Mouse (Mus musculus) left cerebral cortex, adult 18-20 months (tissue): Measurements from ENCODE around the gene Sbno2. TPM values are rescaled to one million over a fixed set of nuclear protein-coding genes. Genes with fewer than 3 reads are reported as not detected.

Experiments
- DNase-seq, 2 experiments: peaks; one replicate each; pipeline ENCODE4 v3.0.0; 2021 to 2022; ENCODE audit warnings: low spot score in 2 of 2, mixed read lengths in 1 of 2
- total RNA-seq, 2 experiments: library from RNA; stranded (reverse); gene quantifications; 2 replicates each; pipeline ENCODE4 v1.2.3; 2021

Gene Sbno2
- total RNA-seq, 2 experiments from 2014 or later: 16.8 to 18.8 TPM

- DNase-seq: peak in 1 of 2 experiments; percentile 3
Observed at GRCm38 (mm10) chr10:80127920-80128319, 22.5 kb upstream of the Sbno2 start.

GRCm38 (mm10) chr10:80123932-80124562, 18.7 kb upstream of the Sbno2 start:
- no peak for DNase-seq

GRCm38 (mm10) chr10:80121639-80122038, 16.3 kb upstream of the Sbno2 start:
- DNase-seq: no peak

DNA sequence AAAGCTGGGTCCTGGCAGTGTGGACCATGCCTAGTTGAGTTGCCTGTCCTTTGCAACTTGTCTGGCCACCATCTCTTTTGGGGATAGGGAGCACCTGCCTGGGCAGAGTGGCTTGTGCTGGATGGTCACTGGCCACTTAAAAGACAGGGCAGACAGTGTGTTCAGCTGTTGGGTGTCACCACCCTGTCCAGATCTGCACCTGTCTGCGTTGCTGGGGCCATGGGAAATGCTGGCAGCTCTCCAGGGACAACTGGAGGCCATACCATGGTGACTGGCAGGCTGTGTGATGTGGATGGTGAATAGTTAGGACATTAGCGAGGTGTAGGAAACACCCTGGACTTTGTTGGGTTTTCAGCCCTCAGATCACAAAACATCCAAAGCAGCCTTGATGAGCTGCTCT, 14.8 kb upstream of the Sbno2 start:
- no peak for DNase-seq

- no peak for DNase-seq
Observed at GRCm38 (mm10) chr10:80118552-80118951, 13.2 kb upstream of the Sbno2 start.

- no peak for DNase-seq
Observed at GRCm38 (mm10) chr10:80117736-80118135, 12.4 kb upstream of the Sbno2 start.

DNA sequence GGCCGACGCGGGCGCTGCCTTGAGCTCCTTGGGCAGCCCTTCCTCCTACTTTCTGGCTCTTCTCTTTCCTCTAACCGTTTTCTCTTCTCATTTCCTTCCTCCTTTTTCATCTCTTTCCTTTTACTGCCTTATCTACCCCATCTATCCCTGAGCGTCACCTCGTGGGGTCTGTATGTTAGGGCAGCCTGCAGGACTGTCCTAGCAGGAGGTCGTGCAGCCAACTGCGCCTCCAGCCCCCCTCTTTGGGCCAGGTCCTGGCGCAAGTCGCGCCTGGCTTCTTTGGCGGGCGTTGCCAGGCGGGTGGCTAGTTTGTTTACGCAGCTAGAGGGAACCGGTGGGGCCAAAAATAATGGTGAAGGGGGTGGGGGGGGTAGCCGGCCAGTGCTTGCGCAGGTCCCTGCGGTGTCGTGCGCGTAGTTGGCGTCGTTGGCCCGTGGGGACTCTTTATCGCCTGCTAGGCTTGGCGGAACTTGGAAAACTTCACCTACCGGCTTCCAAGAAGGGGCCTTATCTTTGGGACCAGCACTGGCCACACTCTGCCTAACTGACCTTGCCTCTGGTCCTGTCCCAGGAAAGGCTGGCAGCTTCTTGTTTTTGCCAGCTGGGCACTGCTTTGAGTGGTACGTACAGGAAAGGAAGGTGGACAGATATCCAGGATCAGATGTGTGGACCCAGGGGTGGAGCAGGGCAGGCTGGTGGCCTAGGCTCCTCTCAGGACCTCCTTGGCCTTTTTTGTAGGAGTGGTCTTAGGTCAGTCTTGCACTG, 11.7 kb upstream of the Sbno2 start:
- no peak for DNase-seq

DNA sequence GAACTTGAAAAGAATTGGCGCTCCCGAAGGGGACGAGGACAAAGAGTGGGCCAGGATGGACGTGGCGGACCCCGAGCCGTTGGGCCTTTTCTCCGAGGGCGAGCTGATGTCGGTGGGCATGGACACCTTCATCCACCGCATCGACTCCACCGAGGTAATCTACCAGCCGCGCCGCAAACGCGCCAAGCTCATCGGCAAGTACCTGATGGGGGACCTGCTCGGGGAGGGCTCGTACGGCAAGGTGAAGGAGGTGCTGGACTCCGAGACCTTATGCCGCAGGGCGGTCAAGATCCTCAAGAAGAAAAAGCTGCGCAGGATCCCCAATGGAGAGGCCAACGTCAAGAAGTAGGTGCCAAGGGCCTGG, 11.2 kb upstream of the Sbno2 start:
- DNase-seq: no peak

- DNase-seq: no peak
Observed at GRCm38 (mm10) chr10:80115944-80116335, 10.6 kb upstream of the Sbno2 start.

GRCm38 (mm10) chr10:80115290-80115943, 10.0 kb upstream of the Sbno2 start, which contains the start of gene Stk11:
TSS of gene Stk11 (plus strand) at chr10:80115803.
- DNase-seq: peak; percentile 99 to 100

GRCm38 (mm10) chr10:80114341-80115284, 9.2 kb upstream of the Sbno2 start:
- DNase-seq: peak; percentile 89 to 92

DNA sequence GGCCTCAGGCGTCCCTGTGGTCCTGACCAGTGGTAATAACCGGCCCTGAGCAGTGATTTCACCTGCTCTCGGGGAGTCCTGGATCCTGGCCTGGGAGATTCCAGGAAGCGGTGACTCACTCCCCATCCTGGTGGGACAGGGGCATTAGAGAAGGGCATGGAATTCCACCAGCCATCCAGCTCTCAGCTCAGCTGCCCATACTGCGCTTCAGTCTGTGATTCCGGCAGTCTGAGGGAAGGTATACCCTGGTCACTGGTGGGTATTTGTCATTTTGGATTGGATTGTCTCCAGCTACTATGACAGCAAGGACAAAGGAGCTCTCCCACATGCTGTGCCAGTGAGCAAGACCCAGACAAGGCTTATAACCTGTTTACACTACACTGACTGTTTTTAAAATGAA, 2.3 kb upstream of the Sbno2 start:
- DNase-seq: no peak

DNA sequence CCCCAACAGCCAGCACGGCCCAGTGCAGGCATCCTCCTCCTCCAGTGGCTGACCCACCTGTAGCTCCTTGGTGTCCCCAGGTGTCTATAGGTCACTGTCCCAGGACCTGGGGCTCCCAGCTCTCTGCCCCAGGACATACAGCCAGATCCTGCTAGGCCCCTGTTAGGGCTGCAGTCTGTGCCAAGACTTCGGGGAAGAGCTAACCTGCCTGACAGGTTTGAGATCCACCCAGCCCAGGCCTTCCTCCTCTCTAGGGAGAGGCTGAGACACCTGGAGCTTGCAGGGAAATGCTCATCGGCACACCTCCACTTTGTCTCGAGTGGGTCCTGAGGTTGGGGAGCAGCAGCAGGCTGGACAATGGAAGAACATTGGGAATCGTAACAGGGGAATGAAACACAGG, 555 bp upstream of the Sbno2 start:
- DNase-seq: no peak

DNA sequence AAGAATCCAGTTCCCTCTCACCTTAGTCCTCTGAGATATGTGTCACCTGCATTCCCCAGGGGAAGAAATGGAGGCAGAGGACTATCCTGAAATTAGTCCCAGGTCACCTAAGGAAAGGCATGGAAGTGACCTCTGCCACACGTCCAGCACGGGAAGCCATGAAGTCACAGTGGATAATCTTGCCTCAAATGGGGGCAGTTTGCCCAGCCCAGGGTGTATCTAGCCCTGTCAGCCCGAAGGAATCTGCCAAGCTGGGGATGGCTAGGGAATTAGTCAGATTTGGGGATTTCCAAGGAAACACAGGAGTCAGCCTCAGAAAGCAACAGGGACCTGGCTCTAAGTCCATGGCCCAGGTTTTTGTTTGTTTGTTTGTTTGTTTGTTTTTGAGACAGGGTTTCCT, 1.2 kb downstream of the Sbno2 start:
- DNase-seq: no peak

GRCm38 (mm10) chr10:80103032-80103431, 2.3 kb downstream of the Sbno2 start:
- no peak for DNase-seq

DNA sequence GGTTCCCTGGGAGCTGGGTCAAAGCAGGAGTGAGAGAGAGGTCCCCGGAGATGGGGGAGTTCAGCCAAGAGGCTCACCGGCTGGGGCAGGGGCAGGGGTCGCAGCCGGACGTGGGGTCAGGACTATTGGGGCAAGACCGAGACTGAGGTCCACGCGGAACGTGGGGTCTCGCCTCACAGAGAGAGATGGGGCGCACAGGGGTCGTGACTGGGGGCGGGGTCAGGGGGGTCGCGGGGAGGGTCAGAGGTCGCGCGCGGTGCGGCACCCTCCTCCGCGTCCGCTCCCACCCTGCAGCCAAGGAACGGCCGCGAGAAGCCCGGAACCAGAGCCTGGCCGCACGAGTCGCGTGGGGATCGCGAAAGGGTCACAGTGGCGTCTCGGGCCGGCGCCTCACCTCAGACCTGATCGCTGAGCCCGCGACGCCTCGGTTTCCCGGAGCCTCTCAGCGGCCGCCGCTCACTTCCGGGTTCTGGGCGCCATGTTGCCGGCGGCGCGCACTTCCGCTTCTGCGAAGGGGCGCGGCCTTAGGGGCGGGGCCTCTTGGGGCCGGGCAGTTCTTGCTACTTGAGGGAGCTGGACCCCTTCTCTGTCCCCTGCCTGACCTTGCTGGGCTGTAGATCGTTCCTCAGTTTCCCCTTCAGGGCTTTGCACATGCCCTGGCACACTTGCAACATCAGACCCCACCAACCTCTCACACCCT, 3.0 kb downstream of the Sbno2 start:
- DNase-seq: peak; percentile 82 to 87

- DNase-seq: no peak
Observed at GRCm38 (mm10) chr10:80100982-80101381, 4.4 kb downstream of the Sbno2 start.

DNA sequence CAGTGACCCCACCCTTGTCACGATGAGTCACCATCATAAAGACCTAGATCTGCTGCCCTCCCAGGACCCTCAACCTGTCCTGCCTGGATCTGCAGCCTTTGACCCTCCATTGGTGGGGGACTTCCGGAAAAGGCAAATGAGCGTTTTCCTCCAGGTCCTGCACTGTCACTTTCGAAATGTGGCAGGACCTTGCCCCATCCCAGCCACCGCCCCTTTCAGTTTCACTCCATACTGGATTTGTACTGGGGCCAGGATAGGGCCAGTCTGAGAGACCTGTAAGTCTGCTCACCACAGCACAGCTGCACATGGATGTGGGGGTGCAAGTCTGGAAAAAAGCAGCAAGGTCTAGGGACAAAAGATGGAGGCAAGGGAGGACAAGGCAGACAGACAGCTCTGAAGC, 6.7 kb downstream of the Sbno2 start:
- DNase-seq: no peak

DNA sequence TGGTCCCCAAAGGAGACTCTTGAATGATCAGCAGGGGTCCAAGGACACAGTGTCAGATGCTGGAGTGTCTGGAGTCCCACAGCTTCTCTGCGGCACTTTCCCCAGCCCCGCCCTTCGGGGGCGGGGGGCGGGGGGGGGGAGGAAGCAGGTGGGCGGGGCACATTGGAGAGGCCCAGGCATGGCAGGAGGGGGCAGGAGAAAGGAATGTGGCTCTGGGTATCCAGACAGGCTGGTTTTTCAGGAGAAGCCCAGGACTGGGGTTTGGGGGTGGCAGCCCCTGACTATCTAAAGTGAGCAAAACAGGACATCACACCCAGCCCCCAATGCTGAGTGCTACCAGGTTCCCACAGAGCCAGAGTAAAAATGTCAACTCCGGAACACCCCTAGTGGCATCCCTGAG, 8.1 kb downstream of the Sbno2 start:
- no peak for DNase-seq

- no peak for DNase-seq
Observed at GRCm38 (mm10) chr10:80095547-80095946, 9.8 kb downstream of the Sbno2 start.

DNA sequence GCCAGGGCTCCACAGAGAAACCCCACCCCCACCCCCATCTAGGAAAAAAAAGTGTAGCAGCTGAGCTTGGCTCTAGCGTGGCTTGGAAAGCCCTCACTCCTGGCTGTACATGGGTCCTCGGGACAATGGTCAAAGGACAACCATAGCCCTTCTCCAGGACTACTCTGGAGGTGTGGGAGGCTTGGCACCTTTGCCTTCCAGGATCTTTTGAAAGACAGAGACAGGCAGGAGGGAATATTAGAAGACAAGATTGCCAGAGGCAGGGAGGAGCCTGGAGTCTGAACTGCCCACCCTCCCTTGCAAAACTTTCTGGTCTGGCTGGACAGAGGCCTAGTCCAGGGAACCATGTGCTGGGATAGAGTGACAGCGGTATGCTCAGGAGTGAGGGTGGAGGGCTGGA, 10.7 kb downstream of the Sbno2 start:
- DNase-seq: no peak
